Mouse (Mus musculus) intestine, postnatal 0 days (tissue): ENCODE results near the gene Fbxw19. TPM values are rescaled to one million over a fixed set of nuclear protein-coding genes. Genes with fewer than 3 reads are reported as not detected.
"Not testable (repeated sequence)": the region's sequence is repeated elsewhere in the genome, so short reads cannot be mapped to it uniquely, and the experiment has no call there.

Experiments used
- ATAC-seq: fragments of 200-750 bp; cut with Nextera tagmentation; 2 replicates; pipeline ENCODE4 v1.8.0; 2017; ENCODE audit warnings: mild to moderate bottlenecking, moderate TSS enrichment, moderate library complexity
- H3K27ac ChIP-seq: fragments of 300-500 bp; sonication (generic); 2 replicates; pipeline ENCODE4 v1.5.1; 2014; ENCODE audit warnings: mild to moderate bottlenecking, low read depth, low read length, moderate library complexity
- H3K27me3 ChIP-seq: fragments of 300-500 bp; sonication (generic); replicated peaks from 2 replicates; pipeline ENCODE4 v1.6.1; 2014; ENCODE audit warnings: low read length, mixed read lengths; ENCODE audit not compliant: control insufficient read depth, insufficient read depth
- H3K36me3 ChIP-seq: fragments of 300-500 bp; sonication (generic); 2 replicates; pipeline ENCODE4 v1.6.1; 2014; ENCODE audit warnings: mild to moderate bottlenecking, moderate library complexity; ENCODE audit not compliant: control insufficient read depth, insufficient read depth
- H3K4me1 ChIP-seq: fragments of 300-500 bp; sonication (generic); replicated peaks from 2 replicates; pipeline ENCODE4 v1.6.1; 2014; ENCODE audit warnings: antibody characterized with exemption, low read length, mixed read lengths; ENCODE audit not compliant: control insufficient read depth, insufficient read depth
- H3K4me2 ChIP-seq: fragments of 300-500 bp; sonication (generic); replicated peaks from 2 replicates; pipeline ENCODE4 v1.6.1; 2014; ENCODE audit warnings: low read depth, mild to moderate bottlenecking, moderate library complexity
- H3K4me3 ChIP-seq: fragments of 300-500 bp; sonication (generic); 2 replicates; pipeline ENCODE4 v1.5.1; 2014; ENCODE audit warnings: low read depth, low read length
- H3K9ac ChIP-seq: fragments of 300-500 bp; sonication (generic); 2 replicates; pipeline ENCODE4 v1.6.1; 2014; ENCODE audit warnings: mild to moderate bottlenecking, low read depth, low read length
- H3K9me3 ChIP-seq: fragments of 300-500 bp; sonication (generic); 2 replicates; pipeline ENCODE4 v1.6.1; 2016; ENCODE audit warnings: mixed run types; ENCODE audit not compliant: control insufficient read depth
- CTCF ChIP-seq: sonication (generic); IDR thresholded peaks from 2 replicates; pipeline ENCODE4 v1.5.1; 2016; ENCODE audit warnings: low read depth, mild to moderate bottlenecking, control low read depth, antibody characterized with exemption, moderate library complexity
- WGBS: fragments of 180-500 bp; shearing (Covaris S2); extraction: QIAGEN DNeasy Blood & Tissue Kit; methylation state at CpG from one replicate; pipeline ENCODE4 v1.1.7; 2014; 5-methylcytosine and 5-hydroxymethylcytosine counted together
- polyA plus RNA-seq: library from polyadenylated mRNA; unstranded; fragments of >200 nt; fragmentation: Nextera tagmentation; extraction: Ambion mirVana; gene quantifications from 2 replicates; pipeline ENCODE4 v1.2.1, GENCODE M21; 2015

Gene Fbxw19
- polyA plus RNA-seq = not detected in 2 replicates

GRCm38 (mm10) chr9:109495775-109496174, at the start of gene Fbxw19:
Gene Fbxw19, minus strand, starts transcription at chr9:109495875.
- not testable (repeated sequence) for H3K4me3 ChIP-seq, H3K4me2 ChIP-seq, H3K9ac ChIP-seq, H3K27me3 ChIP-seq, H3K4me1 ChIP-seq, H3K27ac ChIP-seq, H3K9me3 ChIP-seq, ATAC-seq, H3K36me3 ChIP-seq
- WGBS = 74% methylated on average over 1 of the region's 1 CpGs

- TF ChIP-seq CTCF = no peak
- Histone ChIP-seq H3K27ac (no peak overlapping the region), H3K4me3 (no peak overlapping the region), H3K4me1 (no peaks in the 10 kb centered on the region), H3K36me3 (no peaks in the 10 kb centered on the region), H3K9ac (no peak overlapping the region), H3K27me3 (no peaks in the 10 kb centered on the region), H3K9me3 (no peaks in the 10 kb centered on the region), H3K4me2 (no peak overlapping the region)
- 69% methylated on average over 5 of the region's 5 CpGs for WGBS
- ATAC-seq = no peak
Measured at GRCm38 (mm10) chr9:109523385-109524064, 27.9 kb upstream of the Fbxw19 start.

- Histone ChIP-seq H3K4me3 (no peak within 1 kb of the TSS), H3K27me3 (no peaks in the 10 kb centered on the region), H3K36me3 (no peaks in the 10 kb centered on the region), H3K4me2 (no peak within 1 kb of the TSS), H3K27ac (no peak within 1 kb of the TSS), H3K9ac (no peak within 1 kb of the TSS), H3K4me1 (no peaks in the 10 kb centered on the region), H3K9me3 (no peaks in the 10 kb centered on the region)
- TF ChIP-seq CTCF = no peak
- ATAC-seq = no peak
Measured at GRCm38 (mm10) chr9:109449040-109449439, 46.6 kb downstream of the Fbxw19 start, which contains the start of gene Fbxw16. Gene Fbxw16, minus strand, starts transcription at chr9:109449140.

- H3K36me3 ChIP-seq = no peaks in the 10 kb centered on the region
- ATAC-seq = no peak
- no peaks in the 10 kb centered on the region for H3K9me3 ChIP-seq
- no peak for TF ChIP-seq CTCF
- H3K4me1 ChIP-seq = no peaks in the 10 kb centered on the region
- H3K4me2 ChIP-seq = no peak overlapping the region
- H3K9ac ChIP-seq = no peak overlapping the region
- H3K4me3 ChIP-seq = no peak overlapping the region
- no peak overlapping the region for H3K27ac ChIP-seq
- no peaks in the 10 kb centered on the region for H3K27me3 ChIP-seq
- WGBS = 80% methylated on average over 1 of the region's 1 CpGs
Measured at GRCm38 (mm10) chr9:109432956-109433355, 62.7 kb downstream of the Fbxw19 start.

Other genes with a start within 250 kb of the Fbxw19 start
- gene Fbxw14, start 208.2 kb downstream of the Fbxw19 start, polyA plus RNA-seq = not detected in 2 replicates
- gene Fbxw28, start 156.2 kb downstream of the Fbxw19 start, polyA plus RNA-seq = not detected in 2 replicates
- not detected in 2 replicates for gene Fbxw22, start 91.6 kb downstream of the Fbxw19 start, polyA plus RNA-seq
- not detected in 2 replicates for gene Fbxw16, start 46.7 kb downstream of the Fbxw19 start, polyA plus RNA-seq
- gene Fbxw15, start 72.4 kb upstream of the Fbxw19 start, polyA plus RNA-seq = not detected in 2 replicates
- gene Fbxw24, start 130.2 kb upstream of the Fbxw19 start, polyA plus RNA-seq = not detected in 2 replicates
- not detected in 2 replicates for gene Fbxw25, start 168.8 kb upstream of the Fbxw19 start, polyA plus RNA-seq
- gene Fbxw18, start 206.8 kb upstream of the Fbxw19 start, polyA plus RNA-seq = not detected in 2 replicates